Mouse (Mus musculus) hindbrain, embryonic 10.5 days (tissue): ENCODE measurements around the gene Kif23. TPM values are rescaled to one million over a fixed set of nuclear protein-coding genes. Genes with fewer than 3 reads are reported as not detected.
A peak's percentile ranks its signal among the peaks of the same experiment; 100 is the strongest.

Experiments used
- DNase-seq: peaks from one replicate; pipeline ENCODE4 v3.0.0-alpha.2; 2017; ENCODE audit warnings: low spot score
- H3K27ac ChIP-seq: fragments of 300-500 bp; sonication (generic); 2 replicates; pipeline ENCODE4 v1.5.1; 2016; ENCODE audit warnings: mild to moderate bottlenecking, moderate library complexity
- H3K27me3 ChIP-seq: fragments of 300-500 bp; sonication (generic); 2 replicates; pipeline ENCODE4 v1.6.1; 2016; ENCODE audit warnings: mild to moderate bottlenecking; ENCODE audit not compliant: poor library complexity, insufficient read depth, severe bottlenecking
- H3K36me3 ChIP-seq: fragments of 300-500 bp; sonication (generic); 2 replicates; pipeline ENCODE4 v1.6.1; 2016; ENCODE audit warnings: mild to moderate bottlenecking, moderate library complexity
- H3K4me1 ChIP-seq: fragments of 300-500 bp; sonication (generic); replicated peaks from 2 replicates; pipeline ENCODE4 v1.6.1; 2016; ENCODE audit warnings: mild to moderate bottlenecking
- H3K4me3 ChIP-seq: fragments of 300-500 bp; sonication (generic); 2 replicates; pipeline ENCODE4 v1.5.1; 2016; ENCODE audit warnings: mild to moderate bottlenecking, moderate library complexity
- H3K9me3 ChIP-seq: fragments of 300-500 bp; sonication (generic); 2 replicates; pipeline ENCODE4 v1.6.1; 2016; ENCODE audit warnings: mild to moderate bottlenecking, moderate library complexity
- whole genome bisulfite sequencing: fragments of 180-500 bp; shearing (Covaris S2); methylation state at CpG from one replicate; pipeline ENCODE4 v1.1.7; 2016; 5-methylcytosine and 5-hydroxymethylcytosine counted together
- polyA plus RNA-seq: library from polyadenylated mRNA; unstranded; fragments of >200 nt; fragmentation: Nextera tagmentation; extraction: Ambion mirVana; gene quantifications from 2 replicates; pipeline ENCODE4 v1.2.1, GENCODE M21; 2016

Kif23 gene
- polyA plus RNA-seq, 1 experiment from 2014 or later: 75.7 TPM

- 96% methylated on average over 3 of the region's 3 CpGs for WGBS
- no peak overlapping the region for H3K27ac ChIP-seq
- H3K4me1 ChIP-seq: no peaks in the 10 kb centered on the region
- no peaks in the 10 kb centered on the region for H3K27me3 ChIP-seq
- peaks cover 100% of the 10 kb centered on the region for H3K36me3 ChIP-seq
- no peaks in the 10 kb centered on the region for H3K9me3 ChIP-seq
- no peak for DNase-seq
- H3K4me3 ChIP-seq: no peak overlapping the region
These were observed 14.6 kb downstream of the Kif23 start for GRCm38 (mm10) chr9:61932009-61932408.

GRCm38 (mm10) chr9:61925086-61925660 is 21.4 kb downstream of the Kif23 start:
- no peak for DNase-seq
- no peaks in the 10 kb centered on the region for H3K27me3 ChIP-seq
- H3K4me3 ChIP-seq: no peak overlapping the region
- H3K9me3 ChIP-seq: no peaks in the 10 kb centered on the region
- WGBS: 94% methylated on average over 10 of the region's 10 CpGs
- no peak overlapping the region for H3K27ac ChIP-seq
- peaks cover 100% of the 10 kb centered on the region for H3K36me3 ChIP-seq
- no peaks in the 10 kb centered on the region for H3K4me1 ChIP-seq

GRCm38 (mm10) chr9:61920331-61920730 is 26.2 kb downstream of the Kif23 start:
- Histone ChIP-seq H3K4me1 (peaks cover 4% of the 10 kb centered on the region), H3K27me3 (no peaks in the 10 kb centered on the region), H3K36me3 (peaks cover 94% of the 10 kb centered on the region), H3K27ac (no peak overlapping the region), H3K4me3 (no peak overlapping the region), H3K9me3 (no peaks in the 10 kb centered on the region)
- no peak for DNase-seq
- 96% methylated on average over 6 of the region's 6 CpGs for WGBS

GRCm38 (mm10) chr9:61919464-61919863 is 27.1 kb downstream of the Kif23 start:
- 96% methylated on average over 5 of the region's 5 CpGs for WGBS
- peaks cover 85% of the 10 kb centered on the region for H3K36me3 ChIP-seq
- no peak overlapping the region for H3K4me3 ChIP-seq
- no peaks in the 10 kb centered on the region for H3K27me3 ChIP-seq
- H3K27ac ChIP-seq: no peak overlapping the region
- DNase-seq: no peak
- H3K9me3 ChIP-seq: no peaks in the 10 kb centered on the region
- H3K4me1 ChIP-seq: peaks cover 9% of the 10 kb centered on the region

DNA sequence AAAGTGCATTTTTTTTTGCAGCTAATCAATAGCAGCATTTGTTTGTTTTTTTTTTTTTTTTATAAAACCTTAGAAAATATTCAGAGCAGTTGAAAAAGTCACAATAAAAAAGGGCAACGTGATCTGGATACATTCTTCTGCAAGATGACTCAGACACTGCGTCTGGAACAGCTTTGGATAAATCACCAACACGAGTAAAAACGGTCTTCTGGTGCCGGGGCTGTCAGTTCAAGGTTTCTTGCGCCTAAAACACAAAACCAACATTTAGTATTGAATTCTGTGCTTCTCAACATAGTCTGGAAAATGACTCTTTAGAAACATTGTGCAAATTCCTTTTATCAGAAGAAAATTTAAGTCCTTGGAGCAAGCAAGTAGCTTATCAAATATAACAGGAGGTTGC is 29.1 kb downstream of the Kif23 start:
- Histone ChIP-seq H3K27ac (no peak overlapping the region), H3K9me3 (no peaks in the 10 kb centered on the region), H3K27me3 (no peaks in the 10 kb centered on the region), H3K36me3 (peaks cover 76% of the 10 kb centered on the region), H3K4me1 (peaks cover 21% of the 10 kb centered on the region), H3K4me3 (no peak overlapping the region)
- 95% methylated on average over 6 of the region's 6 CpGs for WGBS
- no peak for DNase-seq

- DNase-seq: no peak
- H3K36me3 ChIP-seq: peaks cover 76% of the 10 kb centered on the region
- peaks cover 25% of the 10 kb centered on the region for H3K4me1 ChIP-seq
- no peak overlapping the region for H3K27ac ChIP-seq
- no peaks in the 10 kb centered on the region for H3K9me3 ChIP-seq
- H3K4me3 ChIP-seq: no peak overlapping the region
- H3K27me3 ChIP-seq: no peaks in the 10 kb centered on the region
- WGBS: 88% methylated on average over 3 of the region's 3 CpGs
These were observed 29.6 kb downstream of the Kif23 start for GRCm38 (mm10) chr9:61916986-61917385.

DNA sequence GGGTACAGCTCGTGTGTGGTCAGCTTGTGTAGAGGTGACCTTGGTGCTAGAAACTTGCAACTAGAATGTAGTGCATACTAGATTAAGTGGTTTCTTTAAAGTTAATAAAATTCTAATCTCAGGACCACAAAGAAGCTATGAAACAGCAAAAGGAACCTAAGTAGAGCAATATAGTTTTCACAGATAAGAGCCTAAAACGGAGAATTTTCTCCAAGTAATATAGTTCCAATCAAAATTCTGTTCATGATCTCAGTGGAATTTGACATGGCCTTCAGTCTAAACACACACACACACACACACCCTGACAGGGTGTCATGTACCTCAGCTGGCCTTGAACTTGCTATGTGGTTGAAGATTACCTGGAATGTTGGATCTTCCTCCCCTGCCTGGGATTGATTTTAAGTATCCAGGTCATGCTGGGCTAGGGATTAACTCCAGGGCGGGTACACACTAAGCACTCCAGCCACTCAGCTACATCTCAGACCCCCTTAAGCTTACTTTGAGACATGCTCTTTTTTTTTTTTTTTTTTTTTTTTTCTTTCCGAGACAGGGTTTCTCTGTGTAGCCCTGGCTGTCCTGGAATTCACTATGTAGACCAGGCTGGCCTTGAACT is 31.1 kb downstream of the Kif23 start:
- Histone ChIP-seq H3K27ac (peak overlapping the region; percentile 92; the same call in 1 of the 2 replicates), H3K9me3 (no peaks in the 10 kb centered on the region), H3K36me3 (peaks cover 76% of the 10 kb centered on the region)

GRCm38 (mm10) chr9:61914917-61915300 is 31.7 kb downstream of the Kif23 start:
- no peak for DNase-seq
- Histone ChIP-seq H3K4me1 (peaks cover 28% of the 10 kb centered on the region), H3K27me3 (no peaks in the 10 kb centered on the region), H3K4me3 (peak overlapping the region; percentile 74), H3K27ac (peak overlapping the region; percentile 92), H3K9me3 (no peaks in the 10 kb centered on the region), H3K36me3 (peaks cover 71% of the 10 kb centered on the region)
- WGBS: 5% methylated on average over 13 of the region's 13 CpGs

More for the DNA sequence above, 31.1 kb downstream of the Kif23 start:
- WGBS: 56% methylated on average over 4 of the region's 4 CpGs
- peak overlapping the region; percentile 74 for H3K4me3 ChIP-seq
- H3K27me3 ChIP-seq: no peaks in the 10 kb centered on the region
- no peak for DNase-seq
- H3K4me1 ChIP-seq: peaks cover 28% of the 10 kb centered on the region

- Histone ChIP-seq H3K4me1 (peaks cover 28% of the 10 kb centered on the region), H3K9me3 (no peaks in the 10 kb centered on the region), H3K36me3 (peaks cover 66% of the 10 kb centered on the region), H3K4me3 (peak within 1 kb of the TSS; percentile 74), H3K27ac (peak within 1 kb of the TSS; percentile 92), H3K27me3 (no peaks in the 10 kb centered on the region)
- DNase-seq: peak; percentile 96
- under 1% methylated on average over 70 of the region's 70 CpGs for WGBS
These were observed 32.2 kb downstream of the Kif23 start, which contains the start of gene Rplp1 for GRCm38 (mm10) chr9:61914203-61914916. TSS of gene Rplp1 (minus strand) at chr9:61914542.

GRCm38 (mm10) chr9:61911300-61912128 is 35.1 kb downstream of the Kif23 start:
- Histone ChIP-seq H3K9me3 (no peaks in the 10 kb centered on the region), H3K27ac (no peak overlapping the region), H3K4me3 (no peak overlapping the region), H3K4me1 (peaks cover 31% of the 10 kb centered on the region), H3K27me3 (no peaks in the 10 kb centered on the region), H3K36me3 (peaks cover 42% of the 10 kb centered on the region)
- DNase-seq: no peak
- WGBS: 54% methylated on average over 6 of the region's 6 CpGs

DNA sequence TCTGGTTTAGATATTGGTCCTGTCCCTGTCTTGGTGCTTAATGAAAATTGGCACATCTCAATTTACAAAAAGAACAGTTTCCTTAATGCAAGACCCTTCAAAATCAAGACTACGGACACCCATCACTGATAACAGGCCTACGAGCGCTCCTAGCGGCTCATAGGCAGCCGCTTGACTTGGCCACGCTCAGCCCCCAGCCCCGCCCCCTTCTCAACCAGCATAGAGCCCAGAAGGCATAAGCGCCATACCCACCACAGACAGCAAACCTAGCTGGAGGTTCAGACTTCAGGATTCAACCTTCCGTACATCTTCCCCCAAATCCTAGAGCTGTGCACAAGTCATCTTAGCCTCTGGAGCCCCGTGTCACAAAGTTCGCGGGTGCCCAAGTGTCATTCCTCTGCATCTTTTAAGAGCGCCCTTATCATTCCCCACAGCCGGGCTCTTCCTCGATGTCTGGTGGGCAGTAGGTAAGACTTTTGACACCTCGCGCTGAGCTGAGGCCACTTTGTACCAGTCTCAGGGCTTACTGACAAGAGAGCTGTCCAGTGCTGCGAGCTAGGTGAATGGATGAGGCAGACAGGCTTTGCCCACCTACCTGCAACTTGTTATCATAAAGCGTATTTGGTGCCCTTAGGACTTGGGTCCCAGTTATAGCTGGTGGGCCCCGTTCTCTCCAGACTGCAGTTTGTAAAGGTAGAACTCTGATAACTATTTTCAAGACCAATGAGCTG is 35.9 kb downstream of the Kif23 start:
- no peak overlapping the region for H3K27ac ChIP-seq
- no peak overlapping the region for H3K4me3 ChIP-seq
- peak; percentile 41 for DNase-seq
- H3K4me1 ChIP-seq: peaks cover 31% of the 10 kb centered on the region
- peaks cover 36% of the 10 kb centered on the region for H3K36me3 ChIP-seq
- WGBS: 44% methylated on average over 20 of the region's 20 CpGs
- no peaks in the 10 kb centered on the region for H3K27me3 ChIP-seq
- H3K9me3 ChIP-seq: no peaks in the 10 kb centered on the region

DNA sequence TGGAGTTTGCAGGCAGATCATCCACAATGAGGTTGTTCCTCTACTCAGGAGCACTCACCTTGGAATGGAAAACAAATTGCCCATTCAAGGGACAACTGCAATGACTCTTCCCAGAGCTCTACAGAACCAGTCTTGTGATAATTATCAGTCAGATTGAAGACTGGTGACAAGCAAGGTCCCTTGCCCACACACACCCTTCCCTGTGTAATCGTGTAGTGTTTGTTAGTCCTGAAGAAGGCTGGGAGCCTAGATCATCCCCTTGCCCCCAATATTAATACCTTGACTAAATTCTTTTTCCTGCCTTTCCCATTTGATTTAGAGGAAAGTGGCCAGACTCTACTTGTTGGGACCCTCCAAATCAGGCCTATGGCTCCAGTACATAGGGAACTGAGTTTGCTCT is 36.9 kb downstream of the Kif23 start:
- no peaks in the 10 kb centered on the region for H3K27me3 ChIP-seq
- H3K9me3 ChIP-seq: no peaks in the 10 kb centered on the region
- no peak overlapping the region for H3K4me3 ChIP-seq
- DNase-seq: no peak
- 90% methylated on average over 1 of the region's 1 CpGs for WGBS
- H3K4me1 ChIP-seq: peaks cover 25% of the 10 kb centered on the region
- H3K36me3 ChIP-seq: peaks cover 36% of the 10 kb centered on the region
- H3K27ac ChIP-seq: no peak overlapping the region
